Mouse (Mus musculus) neural tube, embryonic 11.5 days (tissue): ENCODE data around the gene Prdx2. TPM values are rescaled to one million over a fixed set of nuclear protein-coding genes. Genes with fewer than 3 reads are reported as not detected.

Source experiments
- ATAC-seq: fragments of 200-750 bp; cut with Nextera tagmentation; 2 replicates; pipeline ENCODE4 v1.8.0; 2017; ENCODE audit warnings: moderate number of reproducible peaks, mild to moderate bottlenecking, moderate TSS enrichment, moderate library complexity; ENCODE audit not compliant: insufficient read depth, low FRiP score, low TSS enrichment
- DNase-seq: peaks from one replicate; pipeline ENCODE4 v3.0.0-alpha.2; 2015; ENCODE audit warnings: low spot score
- H3K27ac ChIP-seq: fragments of 300-500 bp; sonication (generic); 2 replicates; pipeline ENCODE4 v1.5.1; 2014; ENCODE audit warnings: low read depth, mild to moderate bottlenecking, low read length
- H3K27me3 ChIP-seq: fragments of 300-500 bp; sonication (generic); 2 replicates; pipeline ENCODE4 v1.6.1; 2014; ENCODE audit warnings: mild to moderate bottlenecking, low read length, mixed read lengths; ENCODE audit not compliant: control insufficient read depth, insufficient read depth
- H3K36me3 ChIP-seq: fragments of 300-500 bp; sonication (generic); 2 replicates; pipeline ENCODE4 v1.6.1; 2014; ENCODE audit warnings: mild to moderate bottlenecking, low read length, moderate library complexity, mixed read lengths; ENCODE audit not compliant: control insufficient read depth, insufficient read depth
- H3K4me1 ChIP-seq: fragments of 300-500 bp; sonication (generic); 2 replicates; pipeline ENCODE4 v1.6.1; 2014; ENCODE audit warnings: low read length, mixed read lengths; ENCODE audit not compliant: control insufficient read depth, insufficient read depth
- H3K4me2 ChIP-seq: fragments of 300-500 bp; sonication (generic); 2 replicates; pipeline ENCODE4 v1.6.1; 2014; ENCODE audit warnings: low read depth, mild to moderate bottlenecking, moderate library complexity
- H3K4me3 ChIP-seq: fragments of 300-500 bp; sonication (generic); 2 replicates; pipeline ENCODE4 v1.5.1; 2014; ENCODE audit warnings: low read depth, low read length
- H3K9ac ChIP-seq: fragments of 300-500 bp; sonication (generic); 2 replicates; pipeline ENCODE4 v1.6.1; 2014; ENCODE audit warnings: mild to moderate bottlenecking, low read length
- H3K9me3 ChIP-seq: fragments of 300-500 bp; sonication (generic); 2 replicates; pipeline ENCODE4 v1.6.1; 2016; ENCODE audit warnings: low read length; ENCODE audit not compliant: control insufficient read depth
- WGBS: fragments of 180-500 bp; shearing (Covaris S2); extraction: QIAGEN DNeasy Blood & Tissue Kit; methylation state at CpG from one replicate; pipeline ENCODE4 v1.1.7; 2014; 5-methylcytosine and 5-hydroxymethylcytosine counted together
- polyA plus RNA-seq: library from polyadenylated mRNA; unstranded; fragments of >200 nt; fragmentation: Nextera tagmentation; extraction: Ambion mirVana; gene quantifications from 2 replicates; pipeline ENCODE4 v1.2.1, GENCODE M21; 2014

Prdx2 gene
- polyA plus RNA-seq, 1 experiment from 2014 or later = 1,358 TPM

GRCm38 (mm10) chr8:84965731-84966291, 3.6 kb upstream of the Prdx2 start:
- H3K4me2 ChIP-seq = peak overlapping the region; percentile 59
- DNase-seq (peak; percentile 95), ATAC-seq (peak; percentile 78)
- peaks cover 11% of the 10 kb centered on the region for H3K4me1 ChIP-seq
- peak overlapping the region; percentile 58 for H3K9ac ChIP-seq
- H3K9me3 ChIP-seq = no peaks in the 10 kb centered on the region
- no peaks in the 10 kb centered on the region for H3K27me3 ChIP-seq
- no peaks in the 10 kb centered on the region for H3K36me3 ChIP-seq
- peak overlapping the region; percentile 59 for H3K4me3 ChIP-seq
- under 1% methylated on average over 41 of the region's 41 CpGs for WGBS
- no peak overlapping the region for H3K27ac ChIP-seq

- H3K4me3 ChIP-seq = no peak overlapping the region
- ATAC-seq (no peak), DNase-seq (no peak)
- no peaks in the 10 kb centered on the region for H3K36me3 ChIP-seq
- 57% methylated on average over 3 of the region's 3 CpGs for WGBS
- H3K4me2 ChIP-seq = no peak overlapping the region
- H3K9me3 ChIP-seq = no peaks in the 10 kb centered on the region
- H3K27me3 ChIP-seq = no peaks in the 10 kb centered on the region
- no peak overlapping the region for H3K9ac ChIP-seq
- H3K27ac ChIP-seq = no peak overlapping the region
- H3K4me1 ChIP-seq = peaks cover 16% of the 10 kb centered on the region
Observed at GRCm38 (mm10) chr8:84966603-84967002, 2.8 kb upstream of the Prdx2 start.

GRCm38 (mm10) chr8:84967532-84968304, 1.7 kb upstream of the Prdx2 start:
- Histone ChIP-seq H3K27me3 (no peaks in the 10 kb centered on the region), H3K4me3 (no peak overlapping the region), H3K4me2 (no peak overlapping the region), H3K9me3 (no peaks in the 10 kb centered on the region), H3K36me3 (no peaks in the 10 kb centered on the region; the same call in 1 of the 2 replicates), H3K9ac (no peak overlapping the region), H3K4me1 (peaks cover 16% of the 10 kb centered on the region), H3K27ac (no peak overlapping the region)
- 92% methylated on average over 13 of the region's 13 CpGs for WGBS
- no peak for DNase-seq
- ATAC-seq = no peak

- Histone ChIP-seq H3K4me2 (peak overlapping the region; percentile 83), H3K9ac (peak overlapping the region; percentile 97), H3K4me1 (peaks cover 16% of the 10 kb centered on the region)
Observed at GRCm38 (mm10) chr8:84968650-84969049, 737 bp upstream of the Prdx2 start.

GRCm38 (mm10) chr8:84970135-84970790, 876 bp downstream of the Prdx2 start:
- no peaks in the 10 kb centered on the region; the same call in 1 of the 2 replicates for H3K36me3 ChIP-seq
- H3K4me2 ChIP-seq = peak overlapping the region; percentile 83
- H3K9me3 ChIP-seq = no peaks in the 10 kb centered on the region
- peak overlapping the region; percentile 74 for H3K27ac ChIP-seq
- WGBS = 13% methylated on average over 21 of the region's 21 CpGs
- no peaks in the 10 kb centered on the region for H3K27me3 ChIP-seq
- peak overlapping the region; percentile 77 for H3K4me3 ChIP-seq
- H3K9ac ChIP-seq = peak overlapping the region; percentile 97
- DNase-seq = no peak
- peaks cover 11% of the 10 kb centered on the region for H3K4me1 ChIP-seq
- ATAC-seq = no peak

More at GRCm38 (mm10) chr8:84968650-84969049, 737 bp upstream of the Prdx2 start:
- Histone ChIP-seq H3K4me3 (peak overlapping the region; percentile 77), H3K27ac (no peak overlapping the region), H3K36me3 (no peaks in the 10 kb centered on the region; the same call in 1 of the 2 replicates), H3K27me3 (no peaks in the 10 kb centered on the region), H3K9me3 (no peaks in the 10 kb centered on the region)
- WGBS = 14% methylated on average over 2 of the region's 2 CpGs
- no peak for ATAC-seq
- DNase-seq = no peak

GRCm38 (mm10) chr8:84970913-84971312, 1.5 kb downstream of the Prdx2 start:
- H3K36me3 ChIP-seq = no peaks in the 10 kb centered on the region; the same call in 1 of the 2 replicates

GRCm38 (mm10) chr8:84973079-84973478, 3.7 kb downstream of the Prdx2 start:
- Histone ChIP-seq H3K4me3 (no peak overlapping the region), H3K36me3 (no peaks in the 10 kb centered on the region; the same call in 1 of the 2 replicates), H3K4me1 (peaks cover 22% of the 10 kb centered on the region), H3K4me2 (no peak overlapping the region), H3K9ac (no peak overlapping the region), H3K9me3 (no peaks in the 10 kb centered on the region), H3K27ac (no peak overlapping the region), H3K27me3 (peaks cover 13% of the 10 kb centered on the region)
- ATAC-seq (no peak), DNase-seq (no peak)
- 94% methylated on average over 1 of the region's 1 CpGs for WGBS

More at GRCm38 (mm10) chr8:84970913-84971312, 1.5 kb downstream of the Prdx2 start:
- 76% methylated on average over 5 of the region's 5 CpGs for WGBS
- H3K27me3 ChIP-seq = no peaks in the 10 kb centered on the region
- peaks cover 9% of the 10 kb centered on the region for H3K4me1 ChIP-seq
- H3K9me3 ChIP-seq = no peaks in the 10 kb centered on the region
- DNase-seq (no peak), ATAC-seq (no peak)
- no peak overlapping the region for H3K27ac ChIP-seq
- peak overlapping the region; percentile 83 for H3K4me2 ChIP-seq
- H3K4me3 ChIP-seq = peak overlapping the region; percentile 77
- H3K9ac ChIP-seq = peak overlapping the region; percentile 97

GRCm38 (mm10) chr8:84973803-84974542, 4.6 kb downstream of the Prdx2 start:
- Histone ChIP-seq H3K27ac (no peak overlapping the region), H3K9me3 (no peaks in the 10 kb centered on the region), H3K9ac (no peak overlapping the region), H3K4me1 (peaks cover 29% of the 10 kb centered on the region), H3K27me3 (peaks cover 21% of the 10 kb centered on the region), H3K4me3 (no peak overlapping the region), H3K36me3 (no peaks in the 10 kb centered on the region; the same call in 1 of the 2 replicates), H3K4me2 (no peak overlapping the region)
- WGBS = 68% methylated on average over 4 of the region's 4 CpGs
- DNase-seq (peak; percentile 57), ATAC-seq (no peak)
